Mouse (Mus musculus): ENCODE results near the gene Ugt1a8.

- TF ChIP-seq TAL1 (IDR thresholded peaks at IDR 0.05; ENCODE audit: low read length), result no peak
- no peak for TF ChIP-seq GATA1 (IDR thresholded peaks at IDR 0.05; ENCODE audit: low read length)
Observed at GRCm38 (mm10) chr1:88246386-88246785, 158.8 kb downstream of the Ugt1a8 start.
